Mouse (Mus musculus) retina, postnatal 1 day (tissue): ENCODE results near the gene Trem2.
"Not testable (repeated sequence)": the region's sequence is repeated elsewhere in the genome, so short reads cannot be mapped to it uniquely, and the experiment has no call there.

ENCODE experiments used
- DNase-seq: peaks from one replicate; pipeline ENCODE4 v3.0.0-alpha.2; 2012

Gene Trem2

GRCm38 (mm10) chr17:48352976-48353375 lies 6.8 kb downstream of the Trem2 start:
- DNase-seq: not testable (repeated sequence)

GRCm38 (mm10) chr17:48355822-48356221 lies 9.6 kb downstream of the Trem2 start:
- no peak for DNase-seq

- no peak for DNase-seq
Measured at GRCm38 (mm10) chr17:48357892-48358291, 11.7 kb downstream of the Trem2 start.

GRCm38 (mm10) chr17:48359616-48360015 lies 13.4 kb downstream of the Trem2 start, which contains the start of gene Treml1:
Gene Treml1 (plus strand): TSS chr17:48359916.
- DNase-seq: no peak

GRCm38 (mm10) chr17:48360462-48360861 lies 14.3 kb downstream of the Trem2 start:
- no peak for DNase-seq

GRCm38 (mm10) chr17:48362346-48362745 lies 16.1 kb downstream of the Trem2 start:
- no peak for DNase-seq

- DNase-seq: no peak
Measured at GRCm38 (mm10) chr17:48362966-48363365, 16.8 kb downstream of the Trem2 start.

GRCm38 (mm10) chr17:48363421-48363965 lies 17.3 kb downstream of the Trem2 start:
- DNase-seq: no peak

- peak; percentile 1 for DNase-seq
Measured at GRCm38 (mm10) chr17:48365511-48366155, 19.4 kb downstream of the Trem2 start.

- DNase-seq: no peak
Measured at GRCm38 (mm10) chr17:48366806-48367205, 20.6 kb downstream of the Trem2 start.

- DNase-seq: no peak
Measured at GRCm38 (mm10) chr17:48371621-48372020, 25.4 kb downstream of the Trem2 start.

GRCm38 (mm10) chr17:48372987-48373386 lies 26.8 kb downstream of the Trem2 start:
- no peak for DNase-seq

- DNase-seq: no peak
Measured at GRCm38 (mm10) chr17:48376102-48376501, 29.9 kb downstream of the Trem2 start.

GRCm38 (mm10) chr17:48379050-48379449 lies 32.8 kb downstream of the Trem2 start:
- no peak for DNase-seq

GRCm38 (mm10) chr17:48385786-48386461 lies 39.7 kb downstream of the Trem2 start:
- DNase-seq: no peak

- no peak for DNase-seq
Measured at GRCm38 (mm10) chr17:48388666-48389065, 42.5 kb downstream of the Trem2 start.

GRCm38 (mm10) chr17:48389442-48389841 lies 43.2 kb downstream of the Trem2 start:
- DNase-seq: no peak

- no peak for DNase-seq
Measured at GRCm38 (mm10) chr17:48391446-48391845, 45.2 kb downstream of the Trem2 start.

- no peak for DNase-seq
Measured at GRCm38 (mm10) chr17:48392616-48393015, 46.4 kb downstream of the Trem2 start.

GRCm38 (mm10) chr17:48401710-48402109 lies 55.5 kb downstream of the Trem2 start:
- DNase-seq: no peak

GRCm38 (mm10) chr17:48402751-48403150 lies 56.5 kb downstream of the Trem2 start:
- no peak for DNase-seq
